Mouse (Mus musculus) c-Kit-positive CD71-positive TER-119-positive erythroid progenitor cells, embryonic 14.5 days (primary cell): ENCODE results near the gene Gm4141.
"Not testable (repeated sequence)": the region's sequence is repeated elsewhere in the genome, so short reads cannot be mapped to it uniquely, and the experiment has no call there.

ENCODE experiments used
- DNase-seq: peaks from one replicate; pipeline ENCODE4 v3.0.0-alpha.2; 2013; ENCODE audit warnings: low spot score

Gene Gm4141

DNA sequence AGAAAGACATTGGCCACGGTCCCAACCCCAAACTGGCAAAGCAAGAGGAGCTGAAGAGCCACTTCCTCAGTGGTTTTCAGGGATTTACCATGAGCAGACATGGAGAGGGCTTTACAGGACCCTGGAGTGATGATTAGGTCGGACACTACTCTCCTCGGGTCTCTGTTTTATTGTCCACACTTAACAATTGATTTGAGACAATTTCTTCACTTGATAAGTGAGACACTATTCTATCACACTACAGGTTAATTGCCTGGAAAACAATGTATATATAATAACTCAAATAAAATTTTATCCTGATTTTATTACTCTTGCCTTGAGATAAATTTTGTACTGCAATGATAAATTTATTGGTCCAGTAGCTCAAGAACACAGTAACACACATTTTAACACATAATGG, at the start of gene Gm4141:
Gene Gm4141, minus strand, starts transcription at position 101 of the 400 bp plus-strand sequence.
- DNase-seq, result not testable (repeated sequence)

DNA sequence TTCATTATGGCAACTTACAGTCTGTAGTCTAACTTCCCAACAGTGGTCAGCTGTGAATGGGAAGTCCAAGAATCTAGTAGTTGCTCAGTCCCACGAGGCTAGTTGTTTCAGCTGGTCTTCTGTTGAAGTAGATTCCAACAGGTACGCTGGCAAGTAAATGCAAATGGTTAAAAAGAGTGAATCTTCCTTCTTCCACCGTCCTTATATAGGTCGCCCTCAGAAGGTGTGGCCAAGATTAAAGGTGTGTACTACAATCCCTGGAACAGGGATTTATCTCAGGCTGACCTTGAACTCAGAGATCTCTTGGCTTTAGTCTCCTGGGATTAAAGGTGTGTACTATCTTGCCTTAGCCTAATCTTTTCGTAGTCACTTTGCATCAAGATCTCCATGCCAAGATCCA, 22.9 kb upstream of the Gm4141 start, which contains the start of gene Gm4513:
Gene Gm4513, minus strand, starts transcription at position 101 of the 400 bp plus-strand sequence.
- not testable (repeated sequence) for DNase-seq

DNA sequence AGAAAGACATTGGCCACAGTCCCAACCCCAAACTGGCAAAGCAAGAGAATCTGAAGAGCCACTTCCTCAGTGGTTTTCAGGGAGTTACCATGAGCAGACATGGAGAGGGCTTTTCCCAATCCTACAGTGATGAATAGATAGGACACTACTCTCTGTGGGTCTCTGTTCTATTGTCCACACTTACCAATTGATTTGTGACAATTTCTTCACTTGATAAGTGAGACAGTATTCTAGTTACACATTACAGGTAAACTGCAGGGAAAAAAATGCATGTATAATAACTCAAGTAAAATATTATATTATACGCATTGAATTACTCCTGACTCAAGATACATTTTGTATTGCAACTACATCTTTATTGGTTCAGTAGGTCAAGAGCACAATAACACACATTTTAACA, 30.4 kb downstream of the Gm4141 start, which contains the start of gene Gm5726:
Gene Gm5726, minus strand, starts transcription at position 101 of the 400 bp plus-strand sequence.
- DNase-seq, result not testable (repeated sequence)

DNA sequence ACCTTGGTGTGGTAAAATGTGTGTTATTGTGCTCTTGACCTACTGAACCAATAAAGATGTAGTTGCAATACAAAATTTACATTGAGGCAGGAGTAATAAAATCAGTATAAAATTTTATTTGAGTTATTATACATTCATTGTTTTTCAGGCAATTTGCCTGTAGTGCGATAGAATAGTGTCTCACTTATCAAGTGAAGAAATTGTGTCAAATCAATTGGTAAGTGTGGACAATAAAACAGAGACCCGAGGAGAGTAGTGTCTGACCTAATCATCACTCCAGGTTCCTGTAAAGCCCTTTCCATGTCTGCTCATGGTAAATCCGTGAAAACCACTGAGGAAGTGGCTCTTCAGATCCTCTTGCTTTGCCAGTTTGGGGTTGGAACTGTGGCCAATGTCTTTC, 42.5 kb downstream of the Gm4141 start, which contains the start of gene Vmn1r104:
Gene Vmn1r104, plus strand, starts transcription at position 301 of the 400 bp plus-strand sequence.
- not testable (repeated sequence) for DNase-seq
